Mouse (Mus musculus) limb, embryonic 14.5 days (tissue): ENCODE data around the gene Best2. TPM values are rescaled to one million over a fixed set of nuclear protein-coding genes. Genes with fewer than 3 reads are reported as not detected.

ENCODE experiments used
- ATAC-seq: fragments of 200-750 bp; cut with Nextera tagmentation; 2 replicates; pipeline ENCODE4 v1.8.0; 2017; ENCODE audit warnings: low read depth, moderate number of reproducible peaks, moderate TSS enrichment; ENCODE audit not compliant: low FRiP score
- DNase-seq: peaks from one replicate; pipeline ENCODE4 v3.0.0-alpha.2; 2015; ENCODE audit warnings: low spot score
- H3K27ac ChIP-seq: fragments of 300-500 bp; sonication (generic); replicated peaks from 2 replicates; pipeline ENCODE4 v1.5.1; 2014; ENCODE audit warnings: low read depth, mild to moderate bottlenecking, low read length, moderate library complexity, mixed read lengths
- H3K27me3 ChIP-seq: fragments of 300-500 bp; sonication (generic); 2 replicates; pipeline ENCODE4 v1.6.1; 2014; ENCODE audit warnings: low read length, mixed read lengths; ENCODE audit not compliant: control insufficient read depth, insufficient read depth
- H3K36me3 ChIP-seq: fragments of 300-500 bp; sonication (generic); 2 replicates; pipeline ENCODE4 v1.6.1; 2014; ENCODE audit warnings: mild to moderate bottlenecking, low read length, moderate library complexity, mixed read lengths; ENCODE audit not compliant: control insufficient read depth, insufficient read depth
- H3K4me1 ChIP-seq: fragments of 300-500 bp; sonication (generic); 2 replicates; pipeline ENCODE4 v1.6.1; 2014; ENCODE audit warnings: antibody characterized with exemption, low read length, mixed read lengths; ENCODE audit not compliant: control insufficient read depth, insufficient read depth
- H3K4me2 ChIP-seq: fragments of 300-500 bp; sonication (generic); replicated peaks from 2 replicates; pipeline ENCODE4 v1.6.1; 2014; ENCODE audit warnings: low read depth, mild to moderate bottlenecking, low read length, moderate library complexity; ENCODE audit not compliant: severe bottlenecking
- H3K4me3 ChIP-seq: fragments of 300-500 bp; sonication (generic); replicated peaks from 2 replicates; pipeline ENCODE4 v1.5.1; 2014; ENCODE audit warnings: low read length
- H3K9ac ChIP-seq: fragments of 300-500 bp; sonication (generic); 2 replicates; pipeline ENCODE4 v1.6.1; 2014; ENCODE audit warnings: mild to moderate bottlenecking, low read depth, low read length, moderate library complexity; ENCODE audit not compliant: severe bottlenecking
- H3K9me3 ChIP-seq: fragments of 300-500 bp; sonication (generic); 2 replicates; pipeline ENCODE4 v1.6.1; 2016; ENCODE audit warnings: low read length; ENCODE audit not compliant: control insufficient read depth
- POLR2A ChIP-seq: fragments of 200-500 bp; IDR thresholded peaks from 2 replicates; pipeline ENCODE4 v1.8.0; 2012; ENCODE audit warnings: inconsistent platforms, mild to moderate bottlenecking, moderate library complexity, borderline replicate concordance; ENCODE audit not compliant: insufficient read depth, insufficient read length; ENCODE audit errors: extremely low read depth
- WGBS: fragments of 180-500 bp; shearing (Covaris S2); extraction: QIAGEN DNeasy Blood & Tissue Kit; methylation state at CpG from one replicate; pipeline ENCODE4 v1.1.7; 2014; 5-methylcytosine and 5-hydroxymethylcytosine counted together
- polyA plus RNA-seq, 2 experiments: library from polyadenylated mRNA; depleted of rRNA in 1 of 2; stranded (reverse) in 1 of 2; unstranded in 1 of 2; fragments of >200 nt; fragmentation: Nextera tagmentation in 1 of 2; extraction: Ambion mirVana in 1 of 2; gene quantifications; 2 replicates each; pipeline versions ENCODE4 v1.2.1 to v1.2.3; 2012 to 2014

The Best2 gene
- polyA plus RNA-seq, 2 experiments: 0.15 TPM; not detected in 1

DNA sequence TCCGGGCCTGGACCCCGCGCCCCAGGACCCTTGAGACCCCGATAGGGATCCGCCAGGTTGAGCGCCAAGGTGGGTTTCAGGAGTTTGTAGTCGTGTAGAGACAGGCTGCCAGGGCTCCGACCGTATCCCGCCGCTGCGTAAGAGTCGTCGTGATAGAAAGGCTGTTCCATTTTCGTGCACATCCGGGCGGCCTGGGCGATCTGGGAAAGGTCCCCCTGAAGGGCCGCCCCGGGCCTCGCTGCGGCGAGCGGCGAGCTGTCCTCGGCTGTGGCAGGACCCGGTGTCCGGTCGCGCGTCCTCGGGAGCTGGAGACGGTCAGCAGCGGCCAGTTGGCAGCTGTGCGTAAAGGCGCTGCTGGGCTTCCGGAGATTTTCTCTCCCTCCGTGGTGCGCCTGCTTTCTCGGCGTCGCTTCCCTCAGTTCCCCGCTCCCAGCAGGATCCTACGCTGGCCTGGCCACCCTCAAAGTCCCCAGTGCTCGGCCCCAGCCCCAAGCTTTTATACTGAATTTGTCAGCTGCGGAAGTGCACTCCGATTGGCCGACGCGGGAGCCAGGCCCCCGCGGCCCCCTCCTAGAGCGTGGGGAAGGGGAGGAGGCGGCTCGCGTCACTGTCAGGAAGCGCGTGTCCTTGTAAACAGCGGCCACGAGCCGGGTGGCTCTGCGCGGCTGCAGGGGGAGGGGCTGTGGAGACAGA, 35.9 kb downstream of the Best2 start, which contains the start of gene Junb:
Junb (minus strand) TSS at position 471 of the 693 bp plus-strand sequence.
- Histone ChIP-seq H3K9me3 (no peaks in the 10 kb centered on the region), H3K4me1 (peaks cover 40% of the 10 kb centered on the region), H3K4me2 (peak within 1 kb of the TSS; percentile 99), H3K27me3 (peaks cover 15% of the 10 kb centered on the region), H3K27ac (0 out of 2 replicates have a peak within 1 kb of the TSS, but pooled peaks have one; percentile 21), H3K9ac (peak within 1 kb of the TSS; percentile 66), H3K36me3 (peaks cover 11% of the 10 kb centered on the region), H3K4me3 (peak within 1 kb of the TSS; percentile 64)
- TF ChIP-seq POLR2A: peak; percentile 97; the same call in 1 of the 2 replicates
- WGBS: under 1% methylated on average over 62 of the region's 63 CpGs
- ATAC-seq (peak; percentile 73), DNase-seq (peak; percentile 84)

DNA sequence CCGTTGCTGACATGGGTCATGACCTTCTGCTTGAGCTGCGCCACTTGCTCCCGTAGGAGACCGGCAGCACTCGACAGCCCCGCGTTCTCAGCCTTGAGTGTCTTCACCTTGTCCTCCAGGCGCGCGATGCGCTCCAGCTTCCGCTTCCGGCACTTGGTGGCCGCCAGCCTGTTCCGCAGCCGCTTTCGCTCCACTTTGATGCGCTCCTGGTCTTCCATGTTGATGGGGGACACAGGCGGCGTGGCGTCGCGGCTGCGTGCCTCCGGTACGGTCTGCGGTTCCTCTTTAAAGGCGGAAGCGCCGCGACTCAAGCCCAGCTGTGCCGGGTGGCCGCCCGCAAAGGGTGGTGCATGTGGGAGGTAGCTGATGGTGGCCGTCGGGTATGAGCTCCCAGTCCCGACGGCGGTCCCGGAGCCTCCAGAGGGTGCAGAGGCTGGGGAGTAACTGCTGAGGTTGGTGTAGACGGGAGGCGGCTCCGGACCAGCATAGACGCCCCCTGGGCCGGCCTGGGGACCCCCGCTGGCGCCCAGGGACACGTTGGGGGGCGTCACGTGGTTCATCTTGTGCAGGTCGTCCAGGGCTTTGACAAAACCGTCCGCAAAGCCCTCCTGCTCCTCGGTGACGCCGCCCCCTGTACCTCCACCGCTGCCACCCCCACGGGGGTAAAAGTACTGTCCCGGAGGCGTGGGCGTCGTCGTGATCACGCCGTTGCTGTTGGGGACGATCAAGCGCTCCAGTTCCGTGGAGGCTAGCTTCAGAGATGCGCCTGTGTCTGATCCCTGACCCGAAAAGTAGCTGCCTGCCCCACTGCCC, 36.7 kb downstream of the Best2 start:
- peak overlapping the region; percentile 99 for H3K4me2 ChIP-seq
- WGBS: 1% methylated on average over 65 of the region's 70 CpGs
- peaks cover 40% of the 10 kb centered on the region for H3K4me1 ChIP-seq
- DNase-seq: no peak
- H3K4me3 ChIP-seq: peak overlapping the region; percentile 64
- no peaks in the 10 kb centered on the region for H3K9me3 ChIP-seq
- H3K27ac ChIP-seq: no peak overlapping the region
- TF ChIP-seq POLR2A: no peak
- peaks cover 18% of the 10 kb centered on the region for H3K36me3 ChIP-seq
- H3K27me3 ChIP-seq: peaks cover 15% of the 10 kb centered on the region
- H3K9ac ChIP-seq: peak overlapping the region; percentile 66
- no peak for ATAC-seq

DNA sequence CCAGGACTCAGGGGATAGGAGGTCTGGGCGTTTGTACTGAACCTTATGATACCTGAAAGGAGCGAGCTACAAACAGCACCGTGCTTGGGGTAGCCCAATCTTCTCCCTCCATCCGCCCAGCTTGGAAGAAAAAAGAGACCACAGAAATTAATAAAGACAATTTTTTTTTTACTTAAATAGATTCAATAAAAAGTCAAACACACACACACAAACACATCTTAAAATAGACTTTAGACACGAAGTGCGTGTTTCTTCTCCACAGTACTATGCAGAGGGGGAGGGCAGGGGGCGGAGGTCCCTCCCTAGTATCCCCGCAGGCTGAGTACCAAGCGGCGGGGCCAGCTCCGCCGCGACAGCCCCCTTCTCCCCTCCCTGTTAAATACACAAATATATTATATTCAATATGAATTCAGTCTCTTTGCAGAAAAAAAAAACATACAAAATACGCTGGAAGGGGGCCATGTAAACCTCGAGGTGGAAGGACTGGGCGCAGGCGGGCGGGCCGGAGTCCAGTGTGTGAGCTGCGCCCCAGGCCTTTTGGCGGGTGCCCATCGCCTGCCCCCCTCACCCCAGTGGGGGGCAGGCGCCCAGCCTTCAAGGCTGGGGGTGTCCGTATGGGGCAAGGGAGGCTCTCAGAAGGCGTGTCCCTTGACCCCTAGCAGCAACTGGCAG, 37.4 kb downstream of the Best2 start:
- H3K4me1 ChIP-seq: peaks cover 40% of the 10 kb centered on the region
- 2% methylated on average over 24 of the region's 25 CpGs for WGBS

DNA sequence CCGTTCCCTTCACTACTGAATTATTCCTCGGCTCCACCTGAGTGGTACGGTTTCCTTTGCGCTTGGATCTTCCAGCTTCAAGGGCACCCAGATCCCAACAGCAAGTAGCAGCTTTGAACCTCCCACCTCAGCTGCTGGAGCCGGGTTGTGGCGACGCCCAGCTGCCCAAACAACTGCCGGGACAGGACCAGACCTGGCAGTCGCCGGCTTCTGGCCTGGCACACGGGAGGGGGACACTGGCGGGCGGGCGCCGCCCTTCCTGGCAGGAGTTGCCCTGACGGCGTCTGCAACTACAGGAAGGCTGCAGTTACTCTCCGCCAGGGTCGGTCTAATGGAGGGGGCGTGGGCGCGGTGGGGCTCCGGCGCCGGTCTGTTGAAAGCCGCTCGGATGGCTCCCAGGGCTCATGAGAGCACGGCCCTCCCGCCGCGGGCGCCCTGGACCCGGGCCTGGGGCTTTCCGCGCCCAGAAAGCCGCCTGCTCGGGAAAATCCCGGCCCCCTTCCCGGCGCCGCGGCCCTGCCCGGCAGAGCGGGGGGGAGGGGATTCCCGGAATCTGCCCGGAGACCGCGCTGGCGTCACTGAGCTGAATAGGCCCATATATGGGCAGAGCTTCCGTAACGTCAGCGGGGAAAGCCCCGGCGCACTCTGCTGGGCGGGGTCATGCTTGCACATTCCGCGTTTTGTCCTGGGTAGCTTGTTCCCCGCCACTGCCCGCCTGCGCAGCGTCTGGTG, 38.1 kb downstream of the Best2 start:
- WGBS: 1% methylated on average over 52 of the region's 61 CpGs
- H3K4me2 ChIP-seq: peak overlapping the region; percentile 99
- peak overlapping the region; percentile 73 for H3K27ac ChIP-seq
- H3K4me1 ChIP-seq: peaks cover 39% of the 10 kb centered on the region
- no peak for TF ChIP-seq POLR2A
- ATAC-seq (peak; percentile 84), DNase-seq (peak; percentile 91)
- H3K36me3 ChIP-seq: peaks cover 32% of the 10 kb centered on the region
- H3K27me3 ChIP-seq: peaks cover 15% of the 10 kb centered on the region
- peak overlapping the region; percentile 64 for H3K4me3 ChIP-seq
- peak overlapping the region; percentile 66 for H3K9ac ChIP-seq
- H3K9me3 ChIP-seq: no peaks in the 10 kb centered on the region

More for the DNA sequence above, 37.4 kb downstream of the Best2 start:
- peak overlapping the region; percentile 64 for H3K4me3 ChIP-seq
- peak overlapping the region; percentile 99 for H3K4me2 ChIP-seq
- H3K27me3 ChIP-seq: peaks cover 15% of the 10 kb centered on the region
- peak overlapping the region; percentile 66; the same call in 1 of the 2 replicates for H3K9ac ChIP-seq
- no peak for TF ChIP-seq POLR2A
- peaks cover 25% of the 10 kb centered on the region for H3K36me3 ChIP-seq
- H3K27ac ChIP-seq: no peak overlapping the region
- H3K9me3 ChIP-seq: no peaks in the 10 kb centered on the region
- ATAC-seq: no peak
- no peak for DNase-seq
